Mouse (Mus musculus) heart, embryonic 11.5 days (tissue): ENCODE results near the gene Olfr1499. TPM values are rescaled to one million over a fixed set of nuclear protein-coding genes. Genes with fewer than 3 reads are reported as not detected.

ENCODE experiments used
- ATAC-seq: fragments of 200-750 bp; cut with Nextera tagmentation; replicated peaks from 2 replicates; pipeline ENCODE4 v1.8.0; 2017; ENCODE audit warnings: moderate library complexity; ENCODE audit not compliant: insufficient number of reproducible peaks, low FRiP score, low TSS enrichment
- H3K27ac ChIP-seq: fragments of 300-500 bp; sonication (generic); 2 replicates; pipeline ENCODE4 v1.5.1; 2014; ENCODE audit warnings: mild to moderate bottlenecking, low read depth, low read length
- H3K27me3 ChIP-seq: fragments of 300-500 bp; sonication (generic); 2 replicates; pipeline ENCODE4 v1.6.1; 2014; ENCODE audit warnings: mild to moderate bottlenecking, low read length, mixed read lengths; ENCODE audit not compliant: control insufficient read depth, insufficient read depth
- H3K36me3 ChIP-seq: fragments of 300-500 bp; sonication (generic); 2 replicates; pipeline ENCODE4 v1.6.1; 2014; ENCODE audit warnings: mild to moderate bottlenecking, low read length, moderate library complexity, mixed read lengths; ENCODE audit not compliant: control insufficient read depth, insufficient read depth
- H3K4me1 ChIP-seq: fragments of 300-500 bp; sonication (generic); 2 replicates; pipeline ENCODE4 v1.6.1; 2014; ENCODE audit warnings: low read length; ENCODE audit not compliant: control insufficient read depth, insufficient read depth
- H3K4me2 ChIP-seq: fragments of 300-500 bp; sonication (generic); 2 replicates; pipeline ENCODE4 v1.6.1; 2014; ENCODE audit warnings: mild to moderate bottlenecking, moderate library complexity
- H3K4me3 ChIP-seq: fragments of 300-500 bp; sonication (generic); 2 replicates; pipeline ENCODE4 v1.5.1; 2014; ENCODE audit warnings: low read depth, low read length
- H3K9ac ChIP-seq: fragments of 300-500 bp; sonication (generic); 2 replicates; pipeline ENCODE4 v1.6.1; 2014; ENCODE audit warnings: mild to moderate bottlenecking, low read depth, low read length, moderate library complexity
- H3K9me3 ChIP-seq: fragments of 300-500 bp; sonication (generic); replicated peaks from 2 replicates; pipeline ENCODE4 v1.6.1; 2016; ENCODE audit warnings: low read length; ENCODE audit not compliant: control insufficient read depth
- WGBS: fragments of 180-500 bp; shearing (Covaris S2); extraction: QIAGEN DNeasy Blood & Tissue Kit; methylation state at CpG from one replicate; pipeline ENCODE4 v1.1.7; 2014; ENCODE audit not compliant: insufficient replicate concordance; 5-methylcytosine and 5-hydroxymethylcytosine counted together
- polyA plus RNA-seq: library from polyadenylated mRNA; unstranded; fragments of >200 nt; fragmentation: Nextera tagmentation; extraction: Ambion mirVana; gene quantifications from 2 replicates; pipeline ENCODE4 v1.2.1, GENCODE M21; 2014

Olfr1499 gene
- polyA plus RNA-seq, 1 experiment from 2014 or later: not detected

GRCm38 (mm10) chr19:13798102-13798501 lies 21.1 kb downstream of the Olfr1499 start, which contains the start of gene Olfr1497:
Gene Olfr1497 (minus strand): TSS chr19:13798202.
- ATAC-seq: no peak
- no peak within 1 kb of the TSS for H3K4me3 ChIP-seq
- H3K27me3 ChIP-seq: no peaks in the 10 kb centered on the region
- H3K27ac ChIP-seq: no peak within 1 kb of the TSS
- H3K4me1 ChIP-seq: no peaks in the 10 kb centered on the region
- no peaks in the 10 kb centered on the region for H3K36me3 ChIP-seq
- H3K9me3 ChIP-seq: no peaks in the 10 kb centered on the region
- no peak within 1 kb of the TSS for H3K9ac ChIP-seq
- H3K4me2 ChIP-seq: no peak within 1 kb of the TSS

DNA sequence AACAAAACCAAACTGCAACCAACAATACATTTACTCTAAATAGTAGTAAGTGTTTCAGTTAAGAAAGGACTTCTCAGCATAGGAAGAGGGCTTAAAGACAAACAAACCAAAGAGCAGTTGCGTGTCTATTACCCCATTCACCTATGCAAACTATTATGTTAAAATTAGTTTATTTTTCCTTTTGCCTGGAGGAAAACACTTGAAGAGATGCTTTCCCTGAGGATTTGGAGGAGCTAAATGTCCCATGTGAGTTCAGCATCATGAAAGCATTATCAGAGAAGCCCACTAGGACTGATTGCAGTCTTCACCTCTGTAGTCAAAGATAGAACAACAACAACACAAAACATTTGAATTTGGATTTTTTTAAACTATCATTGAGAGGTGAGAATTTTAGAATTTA lies 41.7 kb downstream of the Olfr1499 start, which contains the start of gene Olfr1496:
TSS of gene Olfr1496 (plus strand) at position 301 of the 400 bp plus-strand sequence.
- Histone ChIP-seq H3K9me3 (no peaks in the 10 kb centered on the region), H3K9ac (no peak within 1 kb of the TSS), H3K4me3 (no peak within 1 kb of the TSS), H3K4me1 (no peaks in the 10 kb centered on the region), H3K4me2 (no peak within 1 kb of the TSS), H3K27ac (no peak within 1 kb of the TSS), H3K27me3 (no peaks in the 10 kb centered on the region), H3K36me3 (no peaks in the 10 kb centered on the region)
- 79% methylated on average over 1 of the region's 1 CpGs for WGBS
- no peak for ATAC-seq

GRCm38 (mm10) chr19:13768565-13769276 lies 50.5 kb downstream of the Olfr1499 start:
- no peak overlapping the region for H3K4me3 ChIP-seq
- ATAC-seq: no peak
- H3K27ac ChIP-seq: no peak overlapping the region
- H3K4me1 ChIP-seq: no peaks in the 10 kb centered on the region
- no peaks in the 10 kb centered on the region for H3K27me3 ChIP-seq
- H3K9ac ChIP-seq: no peak overlapping the region
- H3K36me3 ChIP-seq: no peaks in the 10 kb centered on the region
- 86% methylated on average over 9 of the region's 9 CpGs for WGBS
- H3K4me2 ChIP-seq: no peak overlapping the region
- no peaks in the 10 kb centered on the region for H3K9me3 ChIP-seq

GRCm38 (mm10) chr19:13764306-13764705 lies 54.9 kb downstream of the Olfr1499 start, which contains the start of gene Olfr1495:
Gene Olfr1495 (plus strand): TSS chr19:13764606.
- H3K36me3 ChIP-seq: no peaks in the 10 kb centered on the region
- no peak within 1 kb of the TSS for H3K27ac ChIP-seq
- H3K4me1 ChIP-seq: no peaks in the 10 kb centered on the region
- H3K9ac ChIP-seq: no peak within 1 kb of the TSS
- H3K27me3 ChIP-seq: no peaks in the 10 kb centered on the region
- no peak within 1 kb of the TSS for H3K4me2 ChIP-seq
- ATAC-seq: no peak
- no peaks in the 10 kb centered on the region for H3K9me3 ChIP-seq
- H3K4me3 ChIP-seq: no peak within 1 kb of the TSS
- 79% methylated on average over 3 of the region's 3 CpGs for WGBS

Other genes starting within 250 kb of the Olfr1499 start
- not detected in 2 replicates for gene Olfr1484, start 235.9 kb downstream of the Olfr1499 start, polyA plus RNA-seq
- gene Olfr1487, start 202.1 kb downstream of the Olfr1499 start, polyA plus RNA-seq: not detected in 2 replicates
- not detected in 2 replicates for gene Olfr1489, start 187.8 kb downstream of the Olfr1499 start, polyA plus RNA-seq
- gene Olfr1490, start 168.4 kb downstream of the Olfr1499 start, polyA plus RNA-seq: not detected in 2 replicates
- gene Olfr1491, start 122.2 kb downstream of the Olfr1499 start, polyA plus RNA-seq: not detected in 2 replicates
- not detected in 2 replicates for gene Olfr1493-ps1, start 96.2 kb downstream of the Olfr1499 start, polyA plus RNA-seq
- gene Olfr1494, start 79.7 kb downstream of the Olfr1499 start, polyA plus RNA-seq: not detected in 2 replicates
- gene Olfr1495, start 54.8 kb downstream of the Olfr1499 start, polyA plus RNA-seq: not detected in 2 replicates
- gene Olfr1496, start 41.6 kb downstream of the Olfr1499 start, polyA plus RNA-seq: not detected in 2 replicates
- not detected in 2 replicates for gene Olfr1497, start 21.2 kb downstream of the Olfr1499 start, polyA plus RNA-seq
- gene Olfr1500, start 11.0 kb upstream of the Olfr1499 start, polyA plus RNA-seq: not detected in 2 replicates
- gene Olfr1501, start 31.2 kb upstream of the Olfr1499 start, polyA plus RNA-seq: not detected in 2 replicates
- not detected in 2 replicates for gene Olfr1502, start 42.3 kb upstream of the Olfr1499 start, polyA plus RNA-seq
- gene Olfr1504, start 78.5 kb upstream of the Olfr1499 start, polyA plus RNA-seq: not detected in 2 replicates
- not detected in 2 replicates for gene Olfr1505, start 94.1 kb upstream of the Olfr1499 start, polyA plus RNA-seq